Mouse (Mus musculus) spleen, adult 12 weeks (tissue): ENCODE measurements around the gene Slc35d1.
A peak's percentile ranks its signal among the peaks of the same experiment; 100 is the strongest.
"Not testable (repeated sequence)": the region's sequence is repeated elsewhere in the genome, so short reads cannot be mapped to it uniquely, and the experiment has no call there.

Experiments used
- DNase-seq: peaks from one replicate; pipeline ENCODE4 v3.0.0; 2022; ENCODE audit warnings: low spot score

Gene Slc35d1

GRCm38 (mm10) chr4:103180300-103180888 lies 34.6 kb downstream of the Slc35d1 start:
- no peak for DNase-seq

GRCm38 (mm10) chr4:103179581-103179980 lies 35.4 kb downstream of the Slc35d1 start:
- DNase-seq, result no peak

- no peak for DNase-seq
Measured at GRCm38 (mm10) chr4:103178635-103179318, 36.2 kb downstream of the Slc35d1 start.

- no peak for DNase-seq
Measured at GRCm38 (mm10) chr4:103177681-103178080, 37.3 kb downstream of the Slc35d1 start.

- DNase-seq, result no peak
Measured at GRCm38 (mm10) chr4:103174001-103174400, 41.0 kb downstream of the Slc35d1 start.

- no peak for DNase-seq
Measured at GRCm38 (mm10) chr4:103173507-103173906, 41.5 kb downstream of the Slc35d1 start.

- DNase-seq, result no peak
Measured at GRCm38 (mm10) chr4:103171256-103171655, 43.7 kb downstream of the Slc35d1 start.

GRCm38 (mm10) chr4:103166198-103166597 lies 48.8 kb downstream of the Slc35d1 start:
- DNase-seq, result not testable (repeated sequence)

- no peak for DNase-seq
Measured at GRCm38 (mm10) chr4:103158781-103159180, 56.2 kb downstream of the Slc35d1 start.

GRCm38 (mm10) chr4:103151946-103152345 lies 63.0 kb downstream of the Slc35d1 start:
- DNase-seq, result no peak

GRCm38 (mm10) chr4:103146339-103146738 lies 68.6 kb downstream of the Slc35d1 start:
- DNase-seq, result peak; percentile 56

GRCm38 (mm10) chr4:103136946-103137345 lies 78.0 kb downstream of the Slc35d1 start:
- DNase-seq, result no peak

- no peak for DNase-seq
Measured at GRCm38 (mm10) chr4:103126533-103126932, 88.4 kb downstream of the Slc35d1 start.

- DNase-seq, result no peak
Measured at GRCm38 (mm10) chr4:103123606-103124005, 91.4 kb downstream of the Slc35d1 start.

GRCm38 (mm10) chr4:103123086-103123485 lies 91.9 kb downstream of the Slc35d1 start:
- no peak for DNase-seq

GRCm38 (mm10) chr4:103120874-103121389 lies 94.0 kb downstream of the Slc35d1 start:
- DNase-seq, result no peak
